Mouse (Mus musculus) intestine, embryonic 15.5 days (tissue): ENCODE data around the gene Rpl26. TPM values are rescaled to one million over a fixed set of nuclear protein-coding genes. Genes with fewer than 3 reads are reported as not detected.
A peak's percentile ranks its signal among the peaks of the same experiment; 100 is the strongest.

Experiments used
- ATAC-seq: fragments of 200-750 bp; cut with Nextera tagmentation; 2 replicates; pipeline ENCODE4 v1.8.0; 2017; ENCODE audit warnings: moderate TSS enrichment, moderate library complexity
- H3K27ac ChIP-seq: fragments of 300-500 bp; sonication (generic); 2 replicates; pipeline ENCODE4 v1.5.1; 2015; ENCODE audit warnings: mild to moderate bottlenecking, inconsistent platforms
- H3K27me3 ChIP-seq: fragments of 300-500 bp; sonication (generic); replicated peaks from 2 replicates; pipeline ENCODE4 v1.6.1; 2015; ENCODE audit warnings: inconsistent platforms
- H3K36me3 ChIP-seq: fragments of 300-500 bp; sonication (generic); 2 replicates; pipeline ENCODE4 v1.6.1; 2015; ENCODE audit warnings: inconsistent platforms
- H3K4me1 ChIP-seq: fragments of 300-500 bp; sonication (generic); replicated peaks from 2 replicates; pipeline ENCODE4 v1.6.1; 2015; ENCODE audit warnings: inconsistent platforms
- H3K4me2 ChIP-seq: fragments of 300-500 bp; sonication (generic); replicated peaks from 2 replicates; pipeline ENCODE4 v1.6.1; 2015; ENCODE audit warnings: mild to moderate bottlenecking, inconsistent platforms
- H3K4me3 ChIP-seq: fragments of 300-500 bp; sonication (generic); replicated peaks from 2 replicates; pipeline ENCODE4 v1.5.1; 2015; ENCODE audit warnings: inconsistent platforms
- H3K9ac ChIP-seq: fragments of 300-500 bp; sonication (generic); 2 replicates; pipeline ENCODE4 v1.6.1; 2015; ENCODE audit warnings: inconsistent platforms
- H3K9me3 ChIP-seq: fragments of 300-500 bp; sonication (generic); 2 replicates; pipeline ENCODE4 v1.6.1; 2016; ENCODE audit warnings: inconsistent platforms
- WGBS: fragments of 180-500 bp; shearing (Covaris S2); methylation state at CpG from one replicate; pipeline ENCODE4 v1.1.7; 2015; 5-methylcytosine and 5-hydroxymethylcytosine counted together
- polyA plus RNA-seq: library from polyadenylated mRNA; unstranded; fragments of >200 nt; fragmentation: Nextera tagmentation; extraction: Ambion mirVana; gene quantifications from 2 replicates; pipeline ENCODE4 v1.2.1, GENCODE M21; 2015

Gene Rpl26
- polyA plus RNA-seq, 1 experiment from 2014 or later = 1,017 TPM

DNA sequence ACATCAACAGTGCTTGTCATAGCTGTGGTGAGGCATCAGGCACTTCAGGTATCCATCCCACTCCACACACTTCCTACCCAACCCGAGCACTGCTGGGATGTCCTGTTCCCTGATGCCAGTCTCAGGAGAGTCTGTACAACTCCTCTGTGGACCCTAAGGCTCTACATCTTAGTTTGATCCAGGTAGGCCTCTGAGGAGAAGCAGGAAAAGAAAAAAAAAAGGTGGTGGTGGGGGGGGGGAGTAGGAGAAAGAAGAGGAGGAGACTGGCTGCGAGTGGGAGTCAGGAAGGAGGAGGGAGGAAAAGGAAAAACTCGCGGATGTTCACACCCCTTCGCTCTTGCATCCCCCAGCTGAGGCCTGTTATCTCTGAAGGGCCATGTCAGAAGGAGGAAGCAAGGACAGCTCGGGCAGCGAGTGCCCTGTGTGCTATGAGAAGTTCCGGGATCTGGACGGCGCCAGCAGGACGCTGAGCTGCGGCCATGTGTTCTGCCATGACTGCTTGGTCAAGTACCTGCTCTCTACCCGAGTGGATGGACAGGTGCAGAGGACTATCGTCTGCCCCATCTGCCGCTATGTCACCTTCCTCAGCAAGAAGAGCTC, 9.1 kb upstream of the Rpl26 start:
- Histone ChIP-seq H3K27ac (no peak overlapping the region), H3K4me1 (no peaks in the 10 kb centered on the region)
- 66% methylated on average over 15 of the region's 15 CpGs for WGBS

DNA sequence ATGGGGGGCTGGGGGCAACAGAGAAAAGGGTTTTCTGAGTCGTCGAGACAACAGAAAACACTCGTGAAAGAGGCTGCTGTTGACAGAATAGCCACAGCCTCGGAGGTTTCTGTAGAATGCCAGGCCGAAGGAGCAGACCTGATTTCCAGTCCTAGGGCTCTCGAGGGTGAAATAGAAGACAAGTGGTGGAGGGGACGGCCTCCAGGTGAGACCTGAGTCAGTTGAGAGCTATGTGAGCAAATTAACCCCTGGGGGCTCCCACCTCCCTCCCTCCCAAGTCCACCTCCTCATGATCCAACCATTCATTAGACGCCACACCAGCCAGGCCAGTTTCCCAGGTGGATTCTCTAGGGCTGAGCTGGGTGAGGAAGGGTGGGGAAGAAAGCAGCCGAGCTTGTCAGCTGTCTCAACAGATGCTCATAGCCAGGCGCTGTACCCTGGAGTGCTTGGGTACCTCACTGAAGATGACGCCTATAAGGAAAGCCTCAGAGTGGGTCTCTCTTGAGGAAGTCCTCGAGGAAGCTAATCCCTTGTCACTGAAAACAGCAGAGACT, 7.4 kb upstream of the Rpl26 start:
- ATAC-seq = no peak
- Histone ChIP-seq H3K27ac (no peak overlapping the region), H3K4me1 (no peaks in the 10 kb centered on the region), H3K27me3 (no peaks in the 10 kb centered on the region), H3K9me3 (no peaks in the 10 kb centered on the region), H3K4me2 (no peak overlapping the region), H3K36me3 (no peaks in the 10 kb centered on the region), H3K4me3 (no peak overlapping the region), H3K9ac (no peak overlapping the region)
- WGBS = 70% methylated on average over 12 of the region's 12 CpGs

More for the DNA sequence above, 9.1 kb upstream of the Rpl26 start:
- ATAC-seq = no peak
- Histone ChIP-seq H3K9ac (no peak overlapping the region), H3K36me3 (no peaks in the 10 kb centered on the region), H3K4me3 (no peak overlapping the region), H3K4me2 (no peak overlapping the region), H3K27me3 (no peaks in the 10 kb centered on the region), H3K9me3 (no peaks in the 10 kb centered on the region)

DNA sequence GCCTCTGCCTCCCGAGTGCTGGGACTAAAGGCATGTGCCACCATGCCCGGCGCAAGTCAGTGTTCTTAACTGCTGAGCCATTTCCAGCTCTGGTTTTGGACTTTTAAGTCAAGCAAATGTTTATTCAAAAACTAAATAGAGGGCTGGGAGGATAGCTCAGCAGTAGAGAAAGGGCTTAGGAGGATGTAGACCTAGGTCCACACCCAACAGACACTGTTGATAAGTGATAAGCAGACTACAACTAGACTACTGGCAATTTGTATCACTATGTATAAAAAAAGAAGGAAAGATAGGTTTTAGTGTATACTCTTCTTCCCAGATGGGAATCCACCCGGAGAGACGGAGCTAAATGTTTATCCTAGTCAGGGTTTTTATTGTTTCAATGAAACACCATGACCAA, 5.1 kb upstream of the Rpl26 start:
- no peak overlapping the region for H3K9ac ChIP-seq
- no peaks in the 10 kb centered on the region for H3K36me3 ChIP-seq
- H3K4me2 ChIP-seq = no peak overlapping the region
- 85% methylated on average over 5 of the region's 5 CpGs for WGBS
- no peaks in the 10 kb centered on the region for H3K27me3 ChIP-seq
- no peak overlapping the region for H3K4me3 ChIP-seq
- no peaks in the 10 kb centered on the region for H3K9me3 ChIP-seq
- no peak for ATAC-seq
- no peak overlapping the region for H3K27ac ChIP-seq
- 0 out of 2 replicates have a peak, but pooled peaks cover 4% of the 10 kb centered on the region for H3K4me1 ChIP-seq

DNA sequence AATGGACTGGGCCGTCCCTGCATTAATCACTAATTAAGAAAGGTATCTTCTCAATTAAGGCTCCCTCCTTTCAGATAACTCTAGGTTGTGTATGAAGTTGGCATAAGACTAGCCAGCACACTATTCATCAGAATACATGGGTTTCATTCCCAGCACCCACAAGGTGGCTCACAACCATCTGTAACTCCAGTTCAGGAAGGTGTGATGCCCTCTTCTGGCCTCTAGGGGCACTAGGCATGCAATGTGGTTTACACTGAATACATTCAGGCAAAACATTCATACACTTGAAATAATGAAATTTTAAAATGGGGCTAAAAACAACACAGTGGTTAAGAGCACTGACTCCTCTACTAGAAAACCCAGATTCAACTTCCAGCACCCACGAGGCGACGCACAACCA, 4.3 kb upstream of the Rpl26 start:
- no peak overlapping the region for H3K4me2 ChIP-seq
- no peak overlapping the region for H3K27ac ChIP-seq
- H3K36me3 ChIP-seq = no peaks in the 10 kb centered on the region
- ATAC-seq = no peak
- H3K27me3 ChIP-seq = no peaks in the 10 kb centered on the region
- 46% methylated on average over 4 of the region's 4 CpGs for WGBS
- H3K4me3 ChIP-seq = no peak overlapping the region
- H3K9me3 ChIP-seq = no peaks in the 10 kb centered on the region
- H3K9ac ChIP-seq = no peak overlapping the region
- 0 out of 2 replicates have a peak, but pooled peaks cover 4% of the 10 kb centered on the region for H3K4me1 ChIP-seq

DNA sequence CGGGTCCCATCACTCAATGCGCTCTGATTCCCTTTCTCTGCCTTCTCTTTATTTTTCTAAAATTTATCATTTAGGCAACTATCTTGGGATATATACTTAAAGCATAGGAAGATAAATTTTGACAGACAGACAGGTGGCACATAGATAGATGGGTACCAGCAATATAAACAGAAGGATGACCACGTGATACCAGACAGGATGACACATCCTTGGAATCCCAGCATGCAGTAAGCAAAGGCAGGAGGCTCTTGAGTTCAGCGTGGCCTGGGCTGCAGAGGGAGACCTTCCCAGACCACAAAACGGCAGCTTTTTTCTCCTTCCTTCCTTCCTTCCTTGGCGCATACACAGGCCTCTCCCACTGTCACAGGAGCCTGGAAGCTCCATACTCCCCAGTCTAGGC, 3.5 kb upstream of the Rpl26 start:
- Histone ChIP-seq H3K4me1 (0 out of 2 replicates have a peak, but pooled peaks cover 4% of the 10 kb centered on the region), H3K27ac (no peak overlapping the region), H3K4me3 (no peak overlapping the region), H3K9ac (no peak overlapping the region), H3K9me3 (no peaks in the 10 kb centered on the region), H3K36me3 (no peaks in the 10 kb centered on the region), H3K4me2 (no peak overlapping the region), H3K27me3 (no peaks in the 10 kb centered on the region)
- WGBS = 72% methylated on average over 6 of the region's 6 CpGs
- ATAC-seq = no peak

DNA sequence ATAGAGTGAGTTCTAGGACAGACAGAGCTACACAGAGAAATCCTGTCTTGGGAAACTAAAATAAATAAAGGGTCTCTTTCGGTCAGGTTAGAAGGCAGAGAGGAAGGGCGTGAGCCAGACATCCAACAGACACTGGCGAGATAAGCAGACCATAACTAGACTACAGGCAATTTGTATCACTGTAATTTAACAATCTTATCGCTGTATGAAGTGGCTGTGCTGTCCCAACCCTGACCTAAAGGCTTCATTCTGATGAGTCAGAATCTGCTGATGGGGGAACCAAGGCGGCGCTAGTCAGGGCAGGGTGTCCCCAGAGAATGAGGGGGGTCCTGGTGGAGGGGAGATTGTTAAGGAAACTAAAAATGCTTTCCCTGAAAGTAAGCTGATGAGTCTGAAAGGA, 2.6 kb upstream of the Rpl26 start:
- 80% methylated on average over 6 of the region's 6 CpGs for WGBS
- no peak for ATAC-seq
- Histone ChIP-seq H3K36me3 (peaks cover 7% of the 10 kb centered on the region; the same call in 1 of the 2 replicates), H3K27me3 (no peaks in the 10 kb centered on the region), H3K4me1 (peaks cover 6% of the 10 kb centered on the region; the same call in 1 of the 2 replicates), H3K4me3 (no peak overlapping the region), H3K4me2 (no peak overlapping the region), H3K27ac (no peak overlapping the region), H3K9ac (no peak overlapping the region), H3K9me3 (no peaks in the 10 kb centered on the region)

DNA sequence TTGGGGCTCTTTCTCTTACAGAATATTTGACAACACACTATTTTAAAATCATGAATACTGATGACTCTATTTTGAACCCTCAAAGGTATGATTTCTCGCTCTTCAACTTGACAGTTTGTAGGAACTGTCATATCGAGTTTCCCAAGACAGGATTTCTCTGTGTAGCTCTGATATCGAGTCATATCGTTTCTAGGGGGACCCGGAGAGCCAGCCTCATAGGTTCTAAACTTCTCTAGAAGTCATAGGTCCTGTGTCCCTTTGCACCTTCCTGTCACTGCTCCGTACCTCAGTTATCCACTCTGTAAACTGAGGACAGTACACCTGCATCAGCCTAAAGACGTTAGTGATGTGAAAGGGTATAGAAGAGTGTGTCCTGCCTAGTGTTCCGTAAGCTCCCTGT, 1.6 kb upstream of the Rpl26 start:
- no peaks in the 10 kb centered on the region for H3K27me3 ChIP-seq
- 85% methylated on average over 8 of the region's 8 CpGs for WGBS
- peaks cover 11% of the 10 kb centered on the region for H3K36me3 ChIP-seq
- H3K9ac ChIP-seq = no peak overlapping the region
- peaks cover 6% of the 10 kb centered on the region; the same call in 1 of the 2 replicates for H3K4me1 ChIP-seq
- ATAC-seq = no peak
- no peaks in the 10 kb centered on the region for H3K9me3 ChIP-seq
- no peak overlapping the region for H3K4me2 ChIP-seq
- no peak overlapping the region for H3K4me3 ChIP-seq
- no peak overlapping the region for H3K27ac ChIP-seq

DNA sequence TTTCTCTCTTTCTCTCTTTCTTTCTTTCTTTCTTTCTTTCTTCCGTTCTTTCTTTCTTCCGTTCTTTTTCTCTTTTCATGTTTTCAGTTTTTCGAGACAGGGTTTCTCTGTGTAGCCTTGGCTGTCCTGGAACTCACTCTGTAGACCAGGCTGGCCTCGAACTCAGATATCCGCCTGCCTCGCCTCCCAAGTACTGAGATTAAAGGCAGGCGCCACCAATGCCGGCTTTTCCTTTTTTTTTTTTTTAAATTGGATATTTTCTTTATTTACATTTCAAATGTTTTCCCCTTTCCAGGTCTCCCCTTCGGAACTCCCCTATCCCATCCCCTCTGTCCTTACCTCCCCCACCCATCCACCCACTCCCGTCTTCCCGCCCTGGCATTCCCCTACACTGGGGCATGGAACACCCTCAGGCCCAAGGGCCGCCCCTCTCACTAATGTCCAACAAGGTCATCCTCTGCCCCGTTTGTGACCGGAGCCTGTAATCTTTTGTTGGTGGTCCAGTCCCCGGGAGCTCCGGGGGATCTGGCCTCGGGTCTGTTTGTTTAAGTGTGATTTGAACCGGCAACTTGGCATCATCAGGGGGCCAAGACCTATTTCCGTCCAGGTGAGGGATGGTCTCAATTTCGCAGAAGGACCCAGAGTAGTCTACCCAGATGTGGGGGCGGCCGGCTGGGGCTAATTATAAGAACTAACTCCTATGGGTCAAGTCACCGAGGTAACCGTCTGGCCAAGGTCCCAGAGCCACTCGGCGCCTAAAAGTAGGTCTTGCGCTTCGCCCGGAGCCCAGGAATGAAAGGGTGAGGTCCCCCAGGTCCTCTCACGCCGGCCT, 648 bp upstream of the Rpl26 start:
- Histone ChIP-seq H3K4me1 (peaks cover 6% of the 10 kb centered on the region; the same call in 1 of the 2 replicates), H3K4me3 (peak overlapping the region; percentile 69), H3K27ac (no peak overlapping the region), H3K36me3 (peaks cover 19% of the 10 kb centered on the region), H3K9ac (peak overlapping the region; percentile 50; the same call in 1 of the 2 replicates), H3K9me3 (no peaks in the 10 kb centered on the region), H3K27me3 (no peaks in the 10 kb centered on the region), H3K4me2 (peak overlapping the region; percentile 79)
- 25% methylated on average over 31 of the region's 31 CpGs for WGBS
- ATAC-seq = peak; percentile 32

DNA sequence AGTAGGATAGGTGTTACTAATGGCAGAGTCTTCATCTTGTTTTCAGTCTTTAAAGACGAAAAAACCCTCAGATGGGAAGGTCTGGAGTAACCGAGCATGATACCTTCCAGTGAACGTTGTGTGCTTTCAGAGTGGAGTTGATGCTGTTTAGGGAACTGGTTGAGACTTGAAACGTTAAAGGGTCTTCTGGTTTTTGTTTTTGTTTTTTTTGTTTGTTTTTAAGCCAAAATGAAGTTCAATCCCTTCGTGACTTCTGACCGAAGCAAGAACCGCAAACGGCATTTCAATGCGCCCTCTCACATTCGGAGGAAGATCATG, 623 bp downstream of the Rpl26 start:
- WGBS = 0% methylated on average over 10 of the region's 10 CpGs
- peak overlapping the region; percentile 83 for H3K27ac ChIP-seq
- peak overlapping the region; percentile 92 for H3K9ac ChIP-seq
- H3K4me3 ChIP-seq = peak overlapping the region; percentile 69
- H3K4me1 ChIP-seq = peaks cover 6% of the 10 kb centered on the region; the same call in 1 of the 2 replicates
- H3K4me2 ChIP-seq = peak overlapping the region; percentile 64
- no peaks in the 10 kb centered on the region for H3K27me3 ChIP-seq
- peaks cover 23% of the 10 kb centered on the region for H3K36me3 ChIP-seq
- no peaks in the 10 kb centered on the region for H3K9me3 ChIP-seq
- ATAC-seq = no peak

DNA sequence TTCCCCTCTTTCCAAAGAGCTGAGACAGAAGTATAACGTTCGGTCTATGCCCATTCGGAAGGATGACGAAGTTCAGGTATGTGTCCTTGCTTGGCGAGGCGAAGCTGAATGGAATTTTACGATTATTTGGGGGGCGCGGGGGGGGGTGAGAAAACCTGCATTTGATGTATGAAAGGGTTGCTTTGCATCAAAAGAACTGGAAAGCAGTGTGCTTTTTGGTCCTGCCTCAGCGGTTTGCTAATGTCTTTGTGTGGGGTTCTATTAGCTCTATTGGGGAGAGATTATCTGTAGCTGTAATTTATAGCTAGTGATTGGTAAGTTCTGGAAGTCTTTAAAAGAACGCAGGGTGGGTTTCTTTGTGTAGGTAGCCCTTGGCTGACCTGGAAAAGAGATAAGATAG, 984 bp downstream of the Rpl26 start:
- H3K27ac ChIP-seq = no peak overlapping the region

DNA sequence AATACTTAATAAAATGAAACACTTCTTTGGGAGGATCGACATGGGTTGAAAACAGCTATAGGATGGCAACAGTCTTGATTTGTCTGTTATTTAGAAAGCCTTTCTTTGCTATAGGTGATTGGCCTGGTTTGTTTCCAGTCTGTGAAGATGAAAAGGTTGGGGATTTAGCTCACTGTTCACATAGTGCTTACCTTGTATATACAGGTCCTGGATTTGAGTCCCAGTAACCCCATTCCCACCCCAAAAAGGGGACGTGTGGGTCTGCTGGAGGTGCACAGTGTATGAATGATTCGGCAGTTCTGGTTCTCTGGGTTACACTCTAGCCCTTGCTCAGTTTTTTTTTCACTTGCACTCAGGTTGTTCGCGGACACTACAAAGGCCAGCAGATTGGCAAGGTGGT, 1.4 kb downstream of the Rpl26 start:
- Histone ChIP-seq H3K4me2 (peak overlapping the region; percentile 64), H3K36me3 (peaks cover 23% of the 10 kb centered on the region), H3K9ac (0 out of 2 replicates have a peak overlapping the region, but pooled peaks have one; percentile 92), H3K27ac (no peak overlapping the region), H3K4me1 (peaks cover 6% of the 10 kb centered on the region; the same call in 1 of the 2 replicates), H3K9me3 (no peaks in the 10 kb centered on the region), H3K4me3 (peak overlapping the region; percentile 69; the same call in 1 of the 2 replicates), H3K27me3 (no peaks in the 10 kb centered on the region)
- WGBS = 85% methylated on average over 5 of the region's 5 CpGs
- ATAC-seq = no peak

More for the DNA sequence above, 984 bp downstream of the Rpl26 start:
- Histone ChIP-seq H3K9me3 (no peaks in the 10 kb centered on the region), H3K27me3 (no peaks in the 10 kb centered on the region), H3K4me2 (peak overlapping the region; percentile 64), H3K9ac (peak overlapping the region; percentile 92), H3K4me1 (peaks cover 6% of the 10 kb centered on the region; the same call in 1 of the 2 replicates), H3K4me3 (peak overlapping the region; percentile 69), H3K36me3 (peaks cover 23% of the 10 kb centered on the region)
- WGBS = 3% methylated on average over 11 of the region's 11 CpGs
- no peak for ATAC-seq

DNA sequence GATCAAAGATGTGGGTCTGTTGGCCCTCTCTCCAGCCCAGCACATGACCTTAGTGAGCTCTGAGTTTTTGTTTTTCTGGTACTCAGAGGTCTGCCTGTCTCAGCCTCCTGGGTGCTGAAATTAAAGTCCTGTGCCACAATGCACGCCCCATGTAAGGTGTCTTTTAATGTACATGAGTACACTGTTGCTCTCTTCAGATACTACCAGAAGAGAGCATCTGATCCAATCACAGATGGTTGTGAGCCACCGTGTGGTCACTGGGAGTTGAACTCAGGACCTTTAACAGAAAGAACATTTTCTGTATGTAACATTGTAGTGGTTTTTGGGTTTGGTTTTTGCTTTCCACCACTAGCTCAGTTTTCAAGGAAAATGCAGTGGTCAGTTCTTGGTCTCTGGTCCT, 2.4 kb downstream of the Rpl26 start:
- no peak overlapping the region for H3K4me3 ChIP-seq
- H3K27me3 ChIP-seq = no peaks in the 10 kb centered on the region
- WGBS = 89% methylated on average over 2 of the region's 2 CpGs
- H3K4me2 ChIP-seq = no peak overlapping the region
- no peak for ATAC-seq
- no peak overlapping the region for H3K27ac ChIP-seq
- no peaks in the 10 kb centered on the region for H3K9me3 ChIP-seq
- H3K9ac ChIP-seq = no peak overlapping the region
- H3K36me3 ChIP-seq = peaks cover 23% of the 10 kb centered on the region
- H3K4me1 ChIP-seq = peaks cover 6% of the 10 kb centered on the region; the same call in 1 of the 2 replicates
